In the genomic region with DNA sequence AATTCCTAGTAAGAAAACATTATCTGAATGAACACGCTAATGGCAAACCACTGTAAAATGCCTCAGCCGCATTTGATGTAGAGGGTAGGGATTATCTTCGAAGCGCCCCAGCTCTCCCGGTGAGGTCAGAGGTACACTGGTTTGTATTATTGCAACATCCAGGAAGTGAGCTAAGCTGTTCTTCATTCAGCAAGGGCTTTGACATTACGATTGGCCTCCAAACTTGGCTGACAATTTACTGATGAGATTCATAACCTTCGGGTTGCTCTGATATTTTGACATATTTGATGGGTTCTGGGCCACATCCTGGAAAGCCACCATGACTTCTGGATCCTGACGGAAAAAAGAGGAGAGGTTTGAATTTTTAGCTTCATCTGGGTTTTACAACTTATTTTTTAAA, we compare ENCODE assay signal across 25 mouse cellular contexts. TPM values are rescaled to one million over a fixed set of nuclear protein-coding genes. Genes with fewer than 3 reads are reported as not detected.
DNase-seq lines count a peak whose midpoint lies in the region; ATAC-seq and TF ChIP-seq lines count a peak whose summit lies in the region.
"Had no signal": no experiment of that assay in that cellular context is flagged by ENCODE, and none has a peak within 500 bp of the region (broad histone marks: within the 10 kb centered on the region; RNA-seq: fewer than 3 reads in every experiment).

No protein-coding gene starts in this region.

- TF ChIP-seq POLR2A in liver, adult 2 months (IDR thresholded peaks at IDR 0.05; ENCODE audit: extremely low read depth, insufficient read depth, low read length) = no peak

- no peaks in the 10 kb centered on the region for H3K9me3 ChIP-seq in liver, embryonic 12.5 days (replicated peaks)
- H3K9me3 ChIP-seq: hindbrain, embryonic 12.5 days had no signal

- H3K9ac ChIP-seq in liver, adult 2 months (ENCODE audit: low read depth, low read length) = no peak overlapping the region
- H3K9ac ChIP-seq in liver, embryonic 12.5 days = no peak overlapping the region
- H3K9ac ChIP-seq: hindbrain, embryonic 12.5 days had no signal

- H3K36me3 ChIP-seq in liver, adult 2 months (ENCODE audit: control insufficient read depth, insufficient read depth, low read length) = peaks cover 36% of the 10 kb centered on the region
- peaks cover 66% of the 10 kb centered on the region for H3K36me3 ChIP-seq in liver, embryonic 12.5 days

- ATAC-seq in liver, embryonic 12.5 days = no peak
- 0 out of 2 replicates have a peak, but pooled peaks have one; percentile 23 for ATAC-seq in granulocyte monocyte progenitor cell, adult 5-6 weeks (replicated peaks; ENCODE audit: poor library complexity, severe bottlenecking)

- H3K27me3 ChIP-seq in liver, adult 2 months (ENCODE audit: control insufficient read depth, insufficient read depth, low read length) = no peaks in the 10 kb centered on the region
- no peaks in the 10 kb centered on the region for H3K27me3 ChIP-seq in liver, embryonic 12.5 days (replicated peaks)
- H3K27me3 ChIP-seq: hindbrain, embryonic 12.5 days had no signal

- H3K4me3 ChIP-seq in liver, adult 2 months (ENCODE audit: insufficient read depth, low read depth, low read length) = no peak overlapping the region
- H3K4me3 ChIP-seq in liver, embryonic 12.5 days = no peak overlapping the region
- H3K4me3 ChIP-seq: gastrocnemius, adult 2 months; heart, adult 2 months; hindbrain, embryonic 12.5 days had no signal

- TF ChIP-seq CTCF in liver, adult 2 months (IDR thresholded peaks at IDR 0.05; ENCODE audit: low read depth, low read length) = no peak

- no peaks in the 10 kb centered on the region for H3K79me2 ChIP-seq in liver, adult 2 months (ENCODE audit: control insufficient read depth, insufficient read depth, low read length)

- H3K27ac ChIP-seq in liver, adult 2 months (replicated peaks; ENCODE audit: insufficient read depth, low read depth, low read length) = peak overlapping the region; percentile 53; the same call in 1 of the 2 replicates
- H3K27ac ChIP-seq in liver, embryonic 12.5 days = no peak overlapping the region; the same call in 1 of the 2 replicates
- H3K27ac ChIP-seq: gastrocnemius, adult 2 months; heart, adult 2 months; hindbrain, embryonic 12.5 days had no signal

- H3K4me2 ChIP-seq in liver, embryonic 12.5 days = no peak overlapping the region
- H3K4me2 ChIP-seq: hindbrain, embryonic 12.5 days; midbrain, embryonic 11.5 days had no signal

- peaks cover 45% of the 10 kb centered on the region for H3K4me1 ChIP-seq in liver, adult 2 months (ENCODE audit: control insufficient read depth, insufficient read depth, low read length)
- H3K4me1 ChIP-seq in liver, embryonic 12.5 days = peaks cover 30% of the 10 kb centered on the region

- WGBS in liver, adult 2 months = 4% methylated on average over 8 of the region's 8 CpGs
- 67% methylated on average over 8 of the region's 8 CpGs for WGBS in liver, embryonic 12.5 days (ENCODE audit: insufficient replicate concordance)

- DNase-seq in adrenal gland, adult 2 months = peak; percentile 69
- DNase-seq in adrenal gland, adult 18-20 months (ENCODE audit: low spot score in 2 of 2) = no peak
- peak; percentile 97 for DNase-seq in liver, adult 2 months (ENCODE audit: extremely low read depth, low read depth, low spot score)
- peak; percentile 44 for DNase-seq in yolk sac, embryonic 10.5 days (ENCODE audit: low spot score)
- no peak for DNase-seq in gastrocnemius, postnatal 10 days
- DNase-seq in gastrocnemius, adult 8-10 months (ENCODE audit: low spot score in 2 of 2) = no peak
- DNase-seq: cerebellum, adult 9-11 months; gastrocnemius, adult 2 months; heart, adult 2 months; layer of hippocampus, postnatal 36 days; lung, adult 18-20 months; lung, postnatal 10 days; right cerebral cortex, postnatal 4 days; thymus, postnatal 14 days had no signal

RNA-seq across cellular contexts. Expression of a gene that starts 4.6 kb away (rescaled TPM):
- 10 to 100 TPM; 77.4 to 99.9 TPM for total RNA-seq in adrenal gland, adult 2 months (2021)
- polyA plus RNA-seq in adrenal gland, adult 2 months (2012; rRNA removed) = 16.8 and 19.8 TPM in 2 replicates
- total RNA-seq in adrenal gland, adult 18-20 months (2021) = 100 to 1,000 TPM in 1 of 2 experiments, 10 to 100 TPM in 1; 62.3 to 108 TPM
- total RNA-seq in liver, adult 2 months (2014; rRNA removed) = 56.1 and 67.8 TPM in 2 replicates
- 30.2 and 30.4 TPM in 2 replicates for polyA plus RNA-seq in liver, adult 2 months (2012; rRNA removed)
- 49.2 TPM in 2 replicates for polyA plus RNA-seq in liver, embryonic 12.5 days (2016; fragmentation: Nextera tagmentation; extraction: Ambion mirVana)
- total RNA-seq in granulocyte monocyte progenitor cell, adult 5-6 weeks (2014; fragmentation: Nextera tagmentation) = 66.2 and 71.3 TPM in 2 replicates
- 69.2 and 87.4 TPM in 2 replicates for total RNA-seq in granulocyte monocyte progenitor cell, adult 5-6 weeks (2017)
- total RNA-seq in gastrocnemius, postnatal 10 days (2021) = 10 to 100 TPM; 20.5 to 23.1 TPM
- total RNA-seq in gastrocnemius, adult 8-10 months (2022) = 1 to 10 TPM; 4.9 to 8.7 (median 7.5) TPM

RNA-seq across cellular contexts. Expression of a gene that starts 34.6 kb away (rescaled TPM):
- 100 to 1,000 TPM; 246 to 354 TPM for total RNA-seq in adrenal gland, adult 2 months (2021)
- polyA plus RNA-seq in adrenal gland, adult 2 months (2012; rRNA removed) = 31.1 and 40.3 TPM in 2 replicates
- total RNA-seq in adrenal gland, adult 18-20 months (2021) = 100 to 1,000 TPM; 319 to 323 TPM
- total RNA-seq in liver, adult 2 months (2014; rRNA removed) = 91.8 and 98.9 TPM in 2 replicates
- polyA plus RNA-seq in liver, adult 2 months (2012; rRNA removed) = 29.2 and 31.3 TPM in 2 replicates
- 105 TPM in 2 replicates for polyA plus RNA-seq in liver, embryonic 12.5 days (2016; fragmentation: Nextera tagmentation; extraction: Ambion mirVana)
- 134 and 171 TPM in 2 replicates for total RNA-seq in granulocyte monocyte progenitor cell, adult 5-6 weeks (2014; fragmentation: Nextera tagmentation)
- total RNA-seq in granulocyte monocyte progenitor cell, adult 5-6 weeks (2017) = 292 and 310 TPM in 2 replicates
- total RNA-seq in gastrocnemius, postnatal 10 days (2021) = 100 to 1,000 TPM; 102 to 126 TPM
- 10 to 100 TPM; 82.9 to 93.0 (median 88.0) TPM for total RNA-seq in gastrocnemius, adult 8-10 months (2022)

RNA-seq across cellular contexts. Expression of a gene that starts 34.7 kb away (rescaled TPM):
- 10 to 100 TPM; 27.7 to 34.8 TPM for total RNA-seq in adrenal gland, adult 2 months (2021)
- 7.7 and 12.0 TPM in 2 replicates for polyA plus RNA-seq in adrenal gland, adult 2 months (2012; rRNA removed)
- total RNA-seq in adrenal gland, adult 18-20 months (2021) = 10 to 100 TPM; 28.0 to 30.1 TPM
- 8.1 and 10.4 TPM in 2 replicates for total RNA-seq in liver, adult 2 months (2014; rRNA removed)
- 5.2 and 6.8 TPM in 2 replicates for polyA plus RNA-seq in liver, adult 2 months (2012; rRNA removed)
- 10.1 and 10.5 TPM in 2 replicates for polyA plus RNA-seq in liver, embryonic 12.5 days (2016; fragmentation: Nextera tagmentation; extraction: Ambion mirVana)
- total RNA-seq in granulocyte monocyte progenitor cell, adult 5-6 weeks (2014; fragmentation: Nextera tagmentation) = 14.8 and 17.3 TPM in 2 replicates
- 17.1 and 22.4 TPM in 2 replicates for total RNA-seq in granulocyte monocyte progenitor cell, adult 5-6 weeks (2017)
- 1 to 10 TPM; 7.5 to 8.6 TPM for total RNA-seq in gastrocnemius, postnatal 10 days (2021)
- 1 to 10 TPM; 4.6 to 8.1 (median 7.7) TPM for total RNA-seq in gastrocnemius, adult 8-10 months (2022)

RNA-seq across cellular contexts. Expression of a gene that starts 42.9 kb away (rescaled TPM):
- not detected for total RNA-seq in adrenal gland, adult 2 months (2021)
- polyA plus RNA-seq in adrenal gland, adult 2 months (2012; rRNA removed) = not detected in 2 replicates
- not detected for total RNA-seq in adrenal gland, adult 18-20 months (2021)
- 0.13 and 0.28 TPM in 2 replicates for total RNA-seq in liver, adult 2 months (2014; rRNA removed)
- polyA plus RNA-seq in liver, adult 2 months (2012; rRNA removed) = not detected in 2 replicates
- 1.2 and 1.3 TPM in 2 replicates for polyA plus RNA-seq in liver, embryonic 12.5 days (2016; fragmentation: Nextera tagmentation; extraction: Ambion mirVana)
- total RNA-seq in granulocyte monocyte progenitor cell, adult 5-6 weeks (2014; fragmentation: Nextera tagmentation) = not detected in 2 replicates
- not detected in 2 replicates for total RNA-seq in granulocyte monocyte progenitor cell, adult 5-6 weeks (2017)
- not detected for total RNA-seq in gastrocnemius, postnatal 10 days (2021)
- total RNA-seq in gastrocnemius, adult 8-10 months (2022) = not detected
- total RNA-seq: ES-E14; gastrocnemius, adult 2 months; heart, adult 2 months; heart, postnatal 25 days; layer of hippocampus, adult 8-10 months; layer of hippocampus, postnatal 36 days; left cerebral cortex, postnatal 10 days; megakaryocyte progenitor cell, adult 5-6 weeks; midbrain, postnatal 0 days had no signal
- polyA plus RNA-seq: cortical plate, adult 2 months; heart, adult 2 months had no signal

Comparison
In these comparisons a context has a peak if more than half of its experiments do, and no peak if none do; other contexts are left out.
1. DNase-seq: peak in adrenal gland, adult 2 months (single experiment), liver, adult 2 months (single experiment) and yolk sac, embryonic 10.5 days (single experiment); none in adrenal gland, adult 18-20 months (0 of 2), gastrocnemius, postnatal 10 days (single experiment) and gastrocnemius, adult 8-10 months (0 of 2).